Mouse (Mus musculus) ovary, postnatal 14 days (tissue): ENCODE measurements around the gene Nlrp9b.
"Not testable (repeated sequence)": the region's sequence is repeated elsewhere in the genome, so short reads cannot be mapped to it uniquely, and the experiment has no call there.

Source experiments
- DNase-seq: peaks from one replicate; pipeline ENCODE4 v3.0.0; 2022; ENCODE audit warnings: low spot score

Gene Nlrp9b

GRCm38 (mm10) chr7:19991165-19991564 is at the start of gene Nlrp9b:
Gene Nlrp9b (plus strand): TSS chr7:19991465.
- not testable (repeated sequence) for DNase-seq

GRCm38 (mm10) chr7:19944709-19945108 is 46.6 kb upstream of the Nlrp9b start:
- DNase-seq = no peak

GRCm38 (mm10) chr7:19945201-19945600 is 46.1 kb upstream of the Nlrp9b start:
- DNase-seq = no peak

GRCm38 (mm10) chr7:19945821-19946515 is 45.3 kb upstream of the Nlrp9b start:
- DNase-seq = no peak

- no peak for DNase-seq
These were observed 42.3 kb upstream of the Nlrp9b start for GRCm38 (mm10) chr7:19948956-19949355.

- no peak for DNase-seq
These were observed 41.3 kb upstream of the Nlrp9b start for GRCm38 (mm10) chr7:19949996-19950395.

- DNase-seq = no peak
These were observed 40.7 kb upstream of the Nlrp9b start, which contains the start of gene Igsf23 for GRCm38 (mm10) chr7:19950589-19950988. Gene Igsf23 (minus strand): TSS chr7:19950756.

- no peak for DNase-seq
These were observed 38.8 kb upstream of the Nlrp9b start for GRCm38 (mm10) chr7:19952320-19952986.

GRCm38 (mm10) chr7:19953054-19953453 is 38.2 kb upstream of the Nlrp9b start:
- DNase-seq = no peak

- no peak for DNase-seq
These were observed 35.4 kb upstream of the Nlrp9b start for GRCm38 (mm10) chr7:19955861-19956260.

- DNase-seq = peak; percentile 87
These were observed 34.9 kb upstream of the Nlrp9b start for GRCm38 (mm10) chr7:19956341-19956781.

- DNase-seq = no peak
These were observed 28.8 kb upstream of the Nlrp9b start for GRCm38 (mm10) chr7:19962423-19962822.

GRCm38 (mm10) chr7:19964985-19965579 is 26.2 kb upstream of the Nlrp9b start, which contains the start of gene Ceacam20:
Gene Ceacam20 (plus strand): TSS chr7:19965412.
- DNase-seq = no peak

- no peak for DNase-seq
These were observed 22.2 kb upstream of the Nlrp9b start for GRCm38 (mm10) chr7:19969106-19969505.

GRCm38 (mm10) chr7:19969541-19970090 is 21.6 kb upstream of the Nlrp9b start:
- DNase-seq = no peak

- DNase-seq = no peak
These were observed 21.1 kb upstream of the Nlrp9b start for GRCm38 (mm10) chr7:19970196-19970595.

GRCm38 (mm10) chr7:19971516-19971915 is 19.7 kb upstream of the Nlrp9b start:
- no peak for DNase-seq

GRCm38 (mm10) chr7:19996721-19997120 is 5.5 kb downstream of the Nlrp9b start:
- DNase-seq = not testable (repeated sequence)

- no peak for DNase-seq
These were observed 18.7 kb downstream of the Nlrp9b start for GRCm38 (mm10) chr7:20009987-20010386.

GRCm38 (mm10) chr7:20064100-20064499 is 72.8 kb downstream of the Nlrp9b start:
- DNase-seq = not testable (repeated sequence)

- DNase-seq = not testable (repeated sequence)
These were observed 86.9 kb downstream of the Nlrp9b start for GRCm38 (mm10) chr7:20078118-20078517.

- DNase-seq = not testable (repeated sequence)
These were observed 108.1 kb downstream of the Nlrp9b start, which contains the start of gene Vmn1r91 for GRCm38 (mm10) chr7:20099380-20099779. Gene Vmn1r91 (plus strand): TSS chr7:20099680.
